Mouse (Mus musculus): ENCODE measurements around the gene 9930021J03Rik. TPM values are rescaled to one million over a fixed set of nuclear protein-coding genes. Genes with fewer than 3 reads are reported as not detected.

9930021J03Rik gene
- total RNA-seq, 2 experiments from 2014 or later, result 8.8 to 11.0 TPM

DNA sequence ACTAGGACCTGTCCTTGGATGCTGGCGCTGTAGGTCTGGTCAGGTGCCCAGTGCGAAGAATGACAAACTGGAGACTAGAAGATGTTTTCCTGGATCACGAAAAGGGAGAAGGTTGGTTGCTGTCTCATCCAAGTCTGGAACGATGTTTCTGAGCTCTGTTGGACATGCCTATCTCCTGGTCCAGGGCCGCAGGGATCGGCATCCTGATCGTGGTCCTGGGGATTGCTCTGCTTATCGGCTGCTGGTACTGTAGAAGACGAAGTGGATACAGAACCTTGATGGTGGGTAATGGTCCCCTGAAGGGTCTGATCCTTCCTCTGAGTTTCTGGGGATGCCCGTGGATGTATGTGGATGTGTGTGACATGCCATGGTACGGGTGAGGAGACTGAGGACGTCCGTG lies 101.4 kb downstream of the 9930021J03Rik start:
- intact Hi-C loops (cut with DNase I; ENCODE audit: low total_unique reads), result no loop called here
- DNase-seq, result no peak

DNA sequence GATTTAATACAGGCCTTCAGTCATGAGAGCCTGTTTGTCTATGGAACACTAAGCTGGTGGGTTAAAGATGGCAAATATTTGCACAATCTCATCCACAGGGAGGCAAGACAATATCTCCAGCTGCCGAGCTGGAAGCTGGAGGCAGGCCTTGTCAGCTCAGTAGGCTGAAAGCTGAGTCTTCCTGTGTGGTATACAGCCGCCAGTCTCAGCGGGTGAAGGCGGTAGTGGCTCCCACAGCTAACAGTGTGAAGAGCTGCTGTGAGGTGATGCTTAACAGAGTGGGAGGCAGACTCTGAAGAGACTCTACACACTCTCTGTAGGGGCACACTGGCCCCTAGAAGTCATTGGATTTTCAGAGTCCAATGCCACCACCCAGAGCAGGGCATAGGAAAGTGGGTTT lies 104.1 kb downstream of the 9930021J03Rik start:
- DNase-seq, result no peak
- intact Hi-C loops (cut with DNase I; ENCODE audit: low total_unique reads), result no loop called here

DNA sequence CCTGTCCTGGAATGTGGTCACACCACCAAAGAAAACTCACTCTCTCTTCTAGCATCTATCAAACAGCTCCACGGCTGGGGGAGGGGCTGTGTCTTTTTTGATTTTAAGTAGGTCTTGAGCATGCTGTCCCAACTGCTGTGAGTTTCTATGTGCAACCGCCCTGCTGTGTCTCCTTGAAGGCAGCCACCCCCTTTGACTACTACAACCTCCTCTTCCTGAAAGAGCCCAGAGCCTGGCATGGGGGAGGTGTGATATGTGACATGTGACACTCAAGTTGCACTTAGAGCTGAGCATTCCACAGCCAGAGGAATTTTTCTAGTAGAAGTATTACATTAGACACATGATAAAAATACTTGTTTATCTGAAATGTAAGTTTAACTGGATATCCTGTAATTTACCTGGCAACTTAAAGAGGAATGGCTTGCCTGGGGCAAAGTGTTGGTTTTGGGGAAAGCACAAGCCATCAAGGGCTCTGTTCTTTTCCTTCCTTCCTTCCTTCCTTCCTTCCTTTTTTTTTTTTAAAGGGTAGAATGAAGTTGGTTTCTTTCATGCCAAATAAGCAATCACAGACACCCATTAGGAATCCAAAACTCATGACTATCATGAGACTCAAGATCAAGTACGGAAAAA lies 108.4 kb downstream of the 9930021J03Rik start, which contains the start of gene Mlana:
TSS of gene Mlana (plus strand) at position 580 of the 630 bp plus-strand sequence.
- intact Hi-C loops (cut with DNase I; ENCODE audit: low total_unique reads), result no loop called here
- DNase-seq, result no peak

DNA sequence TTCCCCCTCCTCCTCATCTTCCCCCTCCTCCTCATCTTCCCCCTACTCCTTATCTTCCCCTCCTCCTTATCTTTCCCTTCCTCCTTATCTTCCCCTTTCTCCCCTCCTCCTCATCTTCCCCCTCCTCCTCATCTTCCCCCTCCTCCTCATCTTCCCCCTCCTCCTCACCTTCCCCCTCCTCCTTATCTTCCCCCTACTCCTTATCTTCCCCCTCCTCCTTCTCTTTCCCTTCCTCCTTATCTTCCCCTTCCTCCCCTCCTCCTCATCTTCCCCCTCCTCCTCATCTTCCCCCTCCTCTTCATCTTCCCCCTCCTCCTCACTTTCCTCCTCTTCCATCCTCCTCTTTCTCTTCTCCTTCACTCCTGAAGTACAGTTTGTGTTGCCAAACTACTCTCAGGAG lies 108.9 kb downstream of the 9930021J03Rik start:
- no peak for DNase-seq
- intact Hi-C loops (cut with DNase I; ENCODE audit: low total_unique reads), result no loop called here

DNA sequence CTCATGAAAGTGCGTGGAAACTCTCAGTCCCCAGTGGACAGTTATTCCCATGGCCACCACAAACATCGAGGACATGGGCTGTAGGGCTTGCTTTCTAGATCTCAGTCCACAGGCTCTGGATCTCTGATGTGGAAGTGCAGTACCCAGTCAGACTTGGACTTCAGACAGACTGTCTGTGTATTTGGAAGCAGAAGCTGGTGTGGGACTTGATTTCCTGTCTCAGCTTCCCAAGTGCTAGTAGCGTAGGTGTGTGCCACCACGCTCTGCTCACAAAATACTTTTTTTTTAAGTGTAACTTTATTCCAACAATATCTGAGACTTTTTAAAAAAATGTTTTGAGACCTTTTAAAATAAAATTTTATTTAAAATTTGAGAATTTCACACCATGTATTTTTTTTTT lies 109.5 kb downstream of the 9930021J03Rik start:
- no peak for DNase-seq
- intact Hi-C loops (cut with DNase I; ENCODE audit: low total_unique reads), result no loop called here

DNA sequence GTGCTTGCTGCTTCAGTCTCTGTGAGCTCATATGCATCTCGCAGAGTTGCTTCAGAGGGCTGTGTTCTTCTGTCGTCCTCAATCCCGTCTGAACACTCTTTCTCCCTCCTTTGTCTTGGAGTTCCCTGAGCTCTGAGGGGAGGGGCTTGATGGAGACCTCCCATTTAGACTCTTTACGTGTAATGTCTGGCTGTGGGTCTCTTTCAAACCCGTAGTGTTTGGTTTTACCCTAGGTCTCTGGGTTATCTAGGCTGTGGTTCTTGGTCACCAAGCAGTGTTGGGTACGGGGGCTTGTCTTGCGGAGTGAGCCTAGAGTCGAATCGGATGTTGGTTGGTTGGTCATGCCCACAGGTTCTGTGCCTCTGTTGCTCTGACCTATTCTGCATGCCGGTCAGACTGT lies 110.7 kb downstream of the 9930021J03Rik start:
- no peak for DNase-seq
- intact Hi-C loops (cut with DNase I; ENCODE audit: low total_unique reads), result no loop called here

DNA sequence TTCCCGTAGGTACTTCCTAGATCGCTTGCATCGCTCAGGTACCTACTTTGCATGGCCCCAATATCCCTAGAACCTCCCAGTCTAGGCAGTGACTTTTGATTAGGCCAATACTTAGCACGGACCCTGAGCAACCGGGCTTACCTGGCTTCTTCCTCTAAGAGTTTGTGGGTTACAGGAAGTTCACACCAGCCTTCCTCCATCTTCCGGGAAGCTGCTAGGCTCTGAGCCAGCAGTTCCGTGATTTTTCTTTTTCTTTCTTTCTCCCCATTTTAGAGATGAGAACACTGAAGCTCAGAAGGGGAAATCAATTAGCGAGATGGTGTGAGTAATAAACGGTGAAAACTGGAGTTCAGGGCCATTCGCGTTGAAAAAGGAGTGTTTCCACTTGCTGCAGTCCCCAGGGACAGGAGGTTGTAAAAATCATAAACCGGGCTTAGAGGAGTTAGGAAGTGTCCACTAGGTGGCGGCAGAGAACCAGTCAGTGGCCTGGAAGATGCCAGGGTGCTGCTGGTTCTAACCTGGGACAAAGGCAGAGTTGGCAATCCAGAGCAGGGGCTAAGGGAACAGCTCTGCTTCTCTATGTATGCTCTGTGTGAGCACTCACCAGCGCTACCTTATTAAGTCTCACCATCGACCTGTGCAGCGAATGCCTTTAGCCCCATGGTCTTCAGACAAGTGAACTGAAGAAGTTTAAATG lies 121.8 kb downstream of the 9930021J03Rik start:
- peak; percentile 73 for DNase-seq
- intact Hi-C loops (cut with DNase I; ENCODE audit: low total_unique reads), result loop anchor here (2.0 to 5.0 kb wide), 2 partner anchors 137 to 293 kb away; no protein-coding TSS in a partner anchor

DNA sequence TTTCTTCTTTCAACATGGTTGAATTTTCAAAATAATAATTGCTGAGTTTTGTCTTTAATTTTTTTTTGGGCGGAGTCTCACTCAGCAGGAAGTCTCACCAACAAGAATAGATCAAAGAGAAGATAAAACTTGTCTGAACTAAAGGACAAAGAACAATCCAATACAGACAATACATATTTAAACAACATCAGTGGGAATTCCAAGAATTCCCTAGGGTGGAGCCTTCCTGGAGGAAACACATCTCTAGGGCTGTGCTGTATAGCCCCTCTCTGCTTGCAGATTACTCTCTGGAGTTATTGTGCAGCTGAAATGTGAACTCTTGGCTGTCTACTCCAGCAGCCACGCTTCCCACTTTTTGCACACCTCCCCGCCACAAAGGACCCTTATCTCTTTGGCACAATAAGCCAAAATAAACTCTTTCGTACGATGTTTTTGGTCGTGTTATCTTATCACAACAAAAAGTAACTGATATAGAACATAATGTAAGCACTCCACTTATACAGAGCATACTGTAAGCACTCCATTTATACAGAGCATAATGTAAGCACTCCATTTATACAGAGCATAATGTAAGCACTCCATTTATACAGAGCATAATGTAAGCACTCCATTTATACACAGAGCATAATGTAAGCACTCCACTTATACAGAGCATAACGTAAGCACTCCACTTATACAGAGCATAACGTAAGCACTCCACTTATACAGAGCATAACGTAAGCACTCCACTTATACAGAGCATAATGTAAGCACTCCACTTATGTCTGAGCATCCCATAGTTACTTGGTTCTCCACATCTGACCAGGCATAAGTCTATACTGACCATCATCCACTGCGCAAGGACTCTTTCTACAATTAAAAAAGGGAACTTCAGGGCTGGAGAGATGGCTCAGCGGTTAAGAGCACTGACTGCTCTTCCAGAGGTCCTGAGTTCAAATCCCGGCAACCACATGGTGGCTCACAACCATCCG lies 125.3 kb downstream of the 9930021J03Rik start:
- DNase-seq, result no peak
- intact Hi-C loops (cut with DNase I; ENCODE audit: low total_unique reads), result loop anchor here (5.0 kb wide), 1 partner anchor 297 kb away; no protein-coding TSS in a partner anchor

DNA sequence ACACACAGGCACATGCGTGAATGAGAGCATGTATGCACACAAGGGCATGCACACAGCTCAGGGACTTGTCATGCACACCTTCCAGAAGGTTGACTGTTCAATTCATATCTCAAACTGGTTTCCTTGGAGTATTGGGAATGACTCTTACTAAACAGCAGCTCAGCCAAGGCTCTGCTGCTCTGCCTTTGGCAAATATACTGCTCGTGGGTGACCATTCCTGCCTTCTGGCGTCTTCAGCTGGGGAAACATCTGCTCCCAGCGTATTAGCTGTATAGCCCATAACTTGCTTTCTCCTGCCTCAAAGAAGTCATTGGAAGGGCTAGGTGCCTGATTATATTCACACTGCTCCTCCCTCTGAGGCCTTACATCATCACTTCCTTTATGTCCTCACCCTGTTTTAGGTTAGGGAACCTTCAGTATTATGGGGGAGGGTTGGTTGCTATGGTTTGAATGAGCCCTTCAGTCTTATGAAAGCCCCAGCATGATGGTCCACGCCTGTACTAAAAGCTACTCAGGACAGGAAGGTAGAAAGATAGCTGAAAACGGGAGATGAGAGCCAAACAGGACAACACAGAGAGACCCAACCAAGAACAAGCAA lies 127.5 kb downstream of the 9930021J03Rik start:
- no peak for DNase-seq
- intact Hi-C loops (cut with DNase I; ENCODE audit: low total_unique reads), result no loop called here

DNA sequence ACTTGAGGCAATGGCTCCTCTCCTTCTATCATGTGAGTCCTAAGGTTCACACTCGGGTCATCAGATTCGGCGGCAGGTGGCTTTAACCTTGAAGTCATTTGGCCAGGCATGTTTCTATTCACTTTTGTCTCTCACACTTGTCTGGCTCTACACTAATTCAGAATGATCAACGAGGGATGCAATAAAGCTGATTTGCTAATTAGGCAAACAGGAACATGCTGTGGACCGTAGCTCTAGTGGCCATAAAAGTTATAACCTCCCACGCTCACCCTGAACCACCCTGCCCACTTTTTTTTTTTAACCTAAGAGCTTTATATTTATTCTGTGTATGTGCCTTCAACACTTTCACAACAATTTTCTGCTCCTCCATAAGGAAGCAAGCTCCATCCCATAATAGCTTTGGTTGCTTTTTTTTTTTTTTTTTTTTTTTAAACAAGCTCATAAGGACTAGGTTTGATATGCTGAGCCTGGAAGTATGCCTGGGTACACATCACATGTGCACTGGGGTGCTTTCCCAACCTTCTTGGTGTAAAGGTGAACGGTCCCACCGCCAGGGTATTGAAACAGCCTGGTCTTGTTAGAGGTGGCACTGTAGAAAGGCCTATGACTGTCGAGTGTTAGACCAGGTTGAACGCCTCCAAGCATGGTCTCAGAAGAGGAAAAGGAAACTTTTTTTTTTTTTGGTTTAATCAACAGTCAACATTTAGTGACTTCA lies 129.2 kb downstream of the 9930021J03Rik start:
- DNase-seq, result no peak
- intact Hi-C loops (cut with DNase I; ENCODE audit: low total_unique reads), result no loop called here

DNA sequence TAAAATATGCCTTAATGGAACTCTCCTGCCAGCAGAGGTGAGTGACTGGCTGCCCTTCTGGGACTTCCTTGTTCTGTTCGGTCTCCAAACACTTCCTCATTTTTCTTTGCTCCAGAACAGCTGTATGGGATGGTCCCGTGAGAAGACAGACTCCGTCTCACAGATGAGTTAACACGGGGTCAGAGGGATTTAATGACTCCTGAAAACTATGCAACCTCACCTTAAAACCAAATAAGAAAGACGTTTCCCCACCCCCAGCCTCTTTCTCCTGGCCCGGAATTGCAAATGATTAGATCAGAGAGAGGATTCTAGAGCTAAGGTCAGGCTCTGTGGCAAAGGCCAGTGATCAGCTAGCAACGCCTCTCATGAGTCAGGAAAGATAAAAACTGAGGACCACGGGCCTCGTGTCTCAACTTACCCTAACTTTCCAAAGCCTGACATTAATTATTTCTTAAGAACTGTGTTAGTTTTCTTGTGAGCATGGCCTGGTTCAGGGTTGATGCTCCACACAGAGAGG lies 130.2 kb downstream of the 9930021J03Rik start:
- DNase-seq, result no peak
- intact Hi-C loops (cut with DNase I; ENCODE audit: low total_unique reads), result no loop called here

DNA sequence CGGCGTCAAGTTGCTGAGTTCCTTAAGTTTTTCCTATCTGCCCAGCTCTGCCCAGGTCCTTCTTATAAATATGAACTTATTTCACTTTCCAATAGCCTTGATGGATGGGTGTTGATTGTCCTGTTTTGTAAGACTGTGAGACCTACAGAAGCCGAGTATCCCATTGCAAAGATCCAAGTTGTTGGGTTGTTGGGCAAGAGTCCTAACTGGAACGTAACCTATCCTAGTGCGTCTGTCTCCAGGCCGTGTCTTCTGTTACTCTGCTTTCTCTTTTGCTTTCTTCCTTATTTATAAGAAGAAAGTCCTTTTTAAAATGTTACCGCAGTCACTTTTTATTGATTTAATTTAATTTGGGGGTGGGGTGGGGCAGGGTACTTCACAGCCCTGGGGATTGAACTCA lies 130.8 kb downstream of the 9930021J03Rik start:
- DNase-seq, result no peak
- intact Hi-C loops (cut with DNase I; ENCODE audit: low total_unique reads), result no loop called here

DNA sequence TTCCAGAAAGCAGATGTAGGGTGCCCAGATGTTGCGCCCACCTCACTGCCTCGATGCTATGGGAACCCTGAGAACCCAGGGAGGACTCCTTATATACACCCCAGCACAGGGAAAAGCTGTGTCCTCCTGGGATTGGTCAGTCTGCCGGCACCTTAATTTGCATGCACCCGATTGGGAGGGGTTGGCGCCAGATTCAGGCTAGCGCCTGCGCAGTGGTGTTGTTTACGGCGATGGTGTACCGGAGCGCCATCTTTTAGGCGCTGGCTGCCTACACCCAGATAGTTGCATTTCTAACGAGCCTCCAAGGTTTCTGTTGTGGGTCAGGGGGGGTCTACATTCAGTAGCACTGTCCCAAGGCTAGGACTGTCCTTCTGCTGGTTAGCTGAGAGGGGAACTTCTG lies 133.1 kb downstream of the 9930021J03Rik start:
- no peak for DNase-seq
- intact Hi-C loops (cut with DNase I; ENCODE audit: low total_unique reads), result no loop called here

DNA sequence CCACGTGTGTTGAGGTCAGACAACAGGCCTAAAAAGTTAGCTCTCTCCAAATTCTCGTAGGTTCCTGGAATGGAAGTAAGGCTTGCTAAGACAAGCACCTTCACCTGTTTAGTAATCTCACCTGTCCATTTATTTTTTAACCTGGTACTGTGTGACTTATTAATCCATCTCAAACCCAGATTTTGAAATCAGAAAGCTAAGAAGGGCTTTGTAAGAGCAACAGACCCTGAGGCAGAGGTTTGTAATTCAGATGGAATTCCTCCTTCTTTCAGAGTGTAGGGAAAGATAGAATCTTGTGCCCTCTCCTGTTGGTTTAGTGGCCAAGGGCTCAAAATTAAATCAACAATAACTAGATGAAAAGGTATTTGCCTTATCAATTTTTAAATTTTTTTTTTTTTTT lies 134.6 kb downstream of the 9930021J03Rik start:
- intact Hi-C loops (cut with DNase I; ENCODE audit: low total_unique reads), result no loop called here
- no peak for DNase-seq

DNA sequence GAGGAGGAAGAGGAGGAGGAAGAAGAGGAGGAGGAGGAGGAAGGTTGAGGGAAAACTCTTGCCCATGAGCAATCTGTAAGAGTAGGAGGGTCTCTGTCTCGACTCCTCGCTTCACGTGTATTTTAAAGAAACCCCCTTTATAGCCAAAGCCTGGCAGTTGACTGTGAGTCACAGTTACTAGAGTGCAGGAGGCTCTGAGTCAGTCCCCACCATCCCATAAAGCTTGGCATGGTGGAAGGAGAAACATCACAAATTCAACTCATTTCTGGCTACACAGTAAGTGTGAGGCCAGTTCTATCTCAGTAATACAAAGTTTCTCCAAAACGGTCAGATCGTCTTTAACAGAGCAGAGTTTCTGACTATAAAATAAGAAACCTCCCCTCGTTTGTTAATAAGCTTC lies 135.5 kb downstream of the 9930021J03Rik start:
- DNase-seq, result no peak
- intact Hi-C loops (cut with DNase I; ENCODE audit: low total_unique reads), result no loop called here

DNA sequence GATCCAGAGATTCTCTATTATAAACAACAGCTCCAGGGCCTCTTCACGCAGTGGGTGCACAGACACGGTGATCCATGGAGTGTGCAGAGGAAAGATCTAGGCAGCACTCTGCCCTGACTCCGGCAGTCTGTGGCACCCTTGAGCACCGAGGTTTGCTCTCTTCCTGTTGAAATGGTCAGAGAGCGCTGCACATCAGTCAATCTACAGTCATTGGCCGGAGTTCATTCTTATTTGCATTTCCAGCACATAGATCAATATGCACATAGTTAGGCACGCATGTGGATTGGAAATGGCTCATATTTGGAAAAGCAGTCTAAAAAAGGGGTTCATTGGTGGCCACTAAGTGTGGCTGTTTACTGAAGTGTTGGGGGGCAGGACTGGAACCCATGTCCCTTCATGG lies 137.7 kb downstream of the 9930021J03Rik start:
- intact Hi-C loops (cut with DNase I; ENCODE audit: low total_unique reads), result no loop called here
- DNase-seq, result no peak

DNA sequence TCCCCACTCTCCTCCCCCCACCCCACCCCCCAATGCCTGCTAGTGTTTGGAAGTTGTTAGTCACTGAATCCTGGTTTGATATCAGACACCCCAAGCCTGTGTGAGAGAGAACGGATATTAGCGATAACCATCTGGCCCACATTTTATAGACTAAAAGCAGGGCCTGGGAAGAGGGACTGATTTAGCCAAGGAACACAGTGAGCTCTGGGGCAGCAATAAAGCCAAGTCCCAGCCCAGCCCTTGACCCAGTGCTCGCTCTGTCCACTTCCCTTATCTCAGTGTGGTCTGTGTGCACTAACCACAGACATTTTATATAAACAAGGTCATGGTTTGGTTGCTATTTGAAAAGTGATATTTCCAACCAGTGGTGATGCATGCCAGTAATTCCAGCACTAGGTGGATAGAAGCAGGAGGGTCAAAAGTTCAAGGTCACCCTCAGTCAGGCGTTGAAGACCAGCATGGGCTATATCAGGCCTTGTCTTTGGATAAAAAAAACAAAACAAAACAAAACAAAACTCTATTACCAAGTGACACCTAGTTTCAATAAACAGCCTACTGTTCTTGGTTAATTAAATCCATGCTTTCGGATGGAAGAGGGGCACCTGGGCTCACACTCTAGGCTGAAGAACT lies 138.7 kb downstream of the 9930021J03Rik start:
- DNase-seq, result no peak
- intact Hi-C loops (cut with DNase I; ENCODE audit: low total_unique reads), result no loop called here

DNA sequence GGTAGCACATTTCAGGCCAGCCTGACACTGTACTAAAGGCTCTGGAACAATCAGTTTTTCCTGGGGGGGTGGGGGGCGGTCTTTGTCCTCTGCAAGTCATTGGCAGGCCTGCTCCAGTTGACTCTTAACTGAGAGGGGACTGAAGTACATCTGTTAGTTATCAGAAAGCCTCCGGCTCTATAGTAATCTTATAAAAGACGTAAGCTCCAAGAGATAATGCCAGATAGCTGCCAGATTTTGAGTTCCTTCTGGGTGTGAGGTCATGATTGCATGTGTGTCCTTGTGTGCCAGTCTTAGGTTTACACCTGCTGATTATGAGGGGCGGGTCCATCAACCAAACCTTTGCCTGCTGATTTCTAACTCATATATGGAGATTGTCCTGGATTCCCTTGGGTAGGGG lies 139.6 kb downstream of the 9930021J03Rik start:
- intact Hi-C loops (cut with DNase I; ENCODE audit: low total_unique reads), result no loop called here
- DNase-seq, result no peak
